Mouse (Mus musculus) liver, adult 2 months (tissue): ENCODE measurements around the gene Gjc3.

Experiments used
- CTCF ChIP-seq: fragments of 200-500 bp; IDR thresholded peaks from 2 replicates; pipeline ENCODE4 v1.5.1; 2011; ENCODE audit warnings: low read depth, low read length, control low read depth
- POLR2A ChIP-seq: fragments of 200-500 bp; IDR thresholded peaks from 2 replicates; pipeline ENCODE4 v1.6.1; 2011; ENCODE audit warnings: low read length, control low read depth; ENCODE audit not compliant: insufficient read depth; ENCODE audit errors: extremely low read depth

DNA sequence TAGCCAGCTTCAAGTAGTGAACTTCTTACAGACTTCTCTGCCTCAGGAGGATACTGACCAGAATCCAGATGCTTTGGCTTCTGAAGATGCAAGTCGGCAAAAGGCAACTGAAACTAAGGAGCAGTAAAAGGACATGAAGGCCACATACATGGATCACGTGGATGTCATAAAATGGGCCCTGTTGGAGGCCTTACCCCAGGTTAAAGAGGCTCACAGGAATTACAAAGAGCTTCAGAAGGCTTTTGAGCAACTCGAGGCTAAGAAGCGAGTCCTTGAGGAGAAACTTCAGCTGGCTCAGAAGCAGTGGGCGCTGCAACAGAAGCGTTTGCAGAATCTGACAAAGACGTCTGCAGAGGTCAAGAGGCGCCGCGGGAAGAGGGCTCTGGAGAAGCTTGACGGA is 34.5 kb downstream of the Gjc3 start:
- no peak for TF ChIP-seq POLR2A
- TF ChIP-seq CTCF, result no peak
